Mouse (Mus musculus) liver, embryonic 11.5 days (tissue): ENCODE data around the gene Sipa1l3. TPM values are rescaled to one million over a fixed set of nuclear protein-coding genes. Genes with fewer than 3 reads are reported as not detected.
A peak's percentile ranks its signal among the peaks of the same experiment; 100 is the strongest.

Source experiments
- ATAC-seq: fragments of 200-750 bp; cut with Nextera tagmentation; replicated peaks from 2 replicates; pipeline ENCODE4 v1.8.0; 2017; ENCODE audit warnings: moderate number of reproducible peaks, mild to moderate bottlenecking, moderate TSS enrichment, moderate library complexity; ENCODE audit not compliant: low FRiP score
- DNase-seq: peaks from one replicate; pipeline ENCODE4 v3.0.0-alpha.2; 2017; ENCODE audit warnings: low spot score
- H3K27ac ChIP-seq: fragments of 300-500 bp; sonication (generic); 2 replicates; pipeline ENCODE4 v1.5.1; 2014; ENCODE audit warnings: mild to moderate bottlenecking, low read depth, low read length, control low read depth
- H3K27me3 ChIP-seq: fragments of 300-500 bp; sonication (generic); replicated peaks from 2 replicates; pipeline ENCODE4 v1.6.1; 2014; ENCODE audit warnings: low read length, mixed read lengths; ENCODE audit not compliant: control insufficient read depth, insufficient read depth
- H3K36me3 ChIP-seq: fragments of 300-500 bp; sonication (generic); 2 replicates; pipeline ENCODE4 v1.6.1; 2014; ENCODE audit warnings: mild to moderate bottlenecking, low read length, moderate library complexity, mixed read lengths; ENCODE audit not compliant: control insufficient read depth, insufficient read depth
- H3K4me1 ChIP-seq: fragments of 300-500 bp; sonication (generic); replicated peaks from 2 replicates; pipeline ENCODE4 v1.6.1; 2014; ENCODE audit warnings: low read length, mixed read lengths; ENCODE audit not compliant: control insufficient read depth, insufficient read depth
- H3K4me2 ChIP-seq: fragments of 300-500 bp; sonication (generic); 2 replicates; pipeline ENCODE4 v1.6.1; 2014; ENCODE audit warnings: mild to moderate bottlenecking, control low read depth, moderate library complexity
- H3K4me3 ChIP-seq: fragments of 300-500 bp; sonication (generic); 2 replicates; pipeline ENCODE4 v1.5.1; 2014; ENCODE audit warnings: low read depth, low read length, control low read depth
- H3K9ac ChIP-seq: fragments of 300-500 bp; sonication (generic); 2 replicates; pipeline ENCODE4 v1.6.1; 2014; ENCODE audit warnings: low read depth, low read length, control low read depth
- H3K9me3 ChIP-seq: fragments of 300-500 bp; sonication (generic); 2 replicates; pipeline ENCODE4 v1.6.1; 2016; ENCODE audit warnings: low read length, inconsistent platforms, mixed read lengths; ENCODE audit not compliant: control insufficient read depth
- WGBS: fragments of 180-500 bp; shearing (Covaris S2); extraction: QIAGEN DNeasy Blood & Tissue Kit; methylation state at CpG from one replicate; pipeline ENCODE4 v1.1.7; 2014; 5-methylcytosine and 5-hydroxymethylcytosine counted together
- polyA plus RNA-seq: library from polyadenylated mRNA; unstranded; fragments of >200 nt; fragmentation: Nextera tagmentation; extraction: Ambion mirVana; gene quantifications from 2 replicates; pipeline ENCODE4 v1.2.1, GENCODE M21; 2014

Sipa1l3 gene
- polyA plus RNA-seq, 1 experiment from 2014 or later = 10.1 TPM

GRCm38 (mm10) chr7:29387524-29388068 is 130.8 kb downstream of the Sipa1l3 start:
- Histone ChIP-seq H3K9me3 (no peaks in the 10 kb centered on the region), H3K9ac (no peak overlapping the region), H3K27ac (no peak overlapping the region), H3K4me3 (no peak overlapping the region), H3K4me1 (peaks cover 12% of the 10 kb centered on the region), H3K4me2 (no peak overlapping the region), H3K36me3 (no peaks in the 10 kb centered on the region; the same call in 1 of the 2 replicates), H3K27me3 (no peaks in the 10 kb centered on the region)
- no peak for ATAC-seq
- WGBS = 84% methylated on average over 17 of the region's 17 CpGs
- DNase-seq = no peak

- DNase-seq (no peak), ATAC-seq (no peak)
- no peak overlapping the region for H3K9ac ChIP-seq
- WGBS = 91% methylated on average over 13 of the region's 13 CpGs
- no peak overlapping the region for H3K27ac ChIP-seq
- H3K4me3 ChIP-seq = no peak overlapping the region
- no peaks in the 10 kb centered on the region for H3K27me3 ChIP-seq
- peaks cover 2% of the 10 kb centered on the region for H3K36me3 ChIP-seq
- H3K9me3 ChIP-seq = no peaks in the 10 kb centered on the region
- H3K4me1 ChIP-seq = peaks cover 4% of the 10 kb centered on the region
- no peak overlapping the region for H3K4me2 ChIP-seq
Observed at GRCm38 (mm10) chr7:29386349-29386748, 132.1 kb downstream of the Sipa1l3 start.

- Histone ChIP-seq H3K9me3 (no peaks in the 10 kb centered on the region), H3K4me2 (no peak overlapping the region), H3K36me3 (peaks cover 2% of the 10 kb centered on the region), H3K27ac (no peak overlapping the region), H3K9ac (no peak overlapping the region), H3K4me3 (no peak overlapping the region), H3K4me1 (peaks cover 4% of the 10 kb centered on the region), H3K27me3 (no peaks in the 10 kb centered on the region)
- ATAC-seq (no peak), DNase-seq (no peak)
- WGBS = 93% methylated on average over 10 of the region's 10 CpGs
Observed at GRCm38 (mm10) chr7:29385791-29386190, 132.7 kb downstream of the Sipa1l3 start.

- Histone ChIP-seq H3K27me3 (no peaks in the 10 kb centered on the region), H3K36me3 (peaks cover 2% of the 10 kb centered on the region), H3K9me3 (no peaks in the 10 kb centered on the region), H3K27ac (no peak overlapping the region), H3K4me2 (no peak overlapping the region), H3K9ac (no peak overlapping the region), H3K4me1 (no peaks in the 10 kb centered on the region), H3K4me3 (no peak overlapping the region)
- DNase-seq (peak; percentile 79), ATAC-seq (peak; percentile 63; the same call in 1 of the 2 replicates)
- WGBS = 38% methylated on average over 10 of the region's 10 CpGs
Observed at GRCm38 (mm10) chr7:29383255-29383654, 135.2 kb downstream of the Sipa1l3 start.

GRCm38 (mm10) chr7:29381466-29382040 is 136.9 kb downstream of the Sipa1l3 start:
- Histone ChIP-seq H3K9me3 (no peaks in the 10 kb centered on the region), H3K4me2 (no peak overlapping the region), H3K36me3 (peaks cover 5% of the 10 kb centered on the region), H3K27ac (no peak overlapping the region), H3K9ac (no peak overlapping the region), H3K4me3 (no peak overlapping the region), H3K27me3 (no peaks in the 10 kb centered on the region), H3K4me1 (no peaks in the 10 kb centered on the region)
- DNase-seq (no peak), ATAC-seq (no peak)
- 91% methylated on average over 7 of the region's 7 CpGs for WGBS

- Histone ChIP-seq H3K4me3 (no peak overlapping the region), H3K27me3 (no peaks in the 10 kb centered on the region), H3K9ac (no peak overlapping the region), H3K27ac (no peak overlapping the region), H3K36me3 (peaks cover 3% of the 10 kb centered on the region; the same call in 1 of the 2 replicates), H3K9me3 (no peaks in the 10 kb centered on the region), H3K4me1 (no peaks in the 10 kb centered on the region), H3K4me2 (no peak overlapping the region)
- ATAC-seq (no peak), DNase-seq (no peak)
- WGBS = 78% methylated on average over 6 of the region's 6 CpGs
Observed at GRCm38 (mm10) chr7:29374054-29374453, 144.4 kb downstream of the Sipa1l3 start.

GRCm38 (mm10) chr7:29372123-29372522 is 146.3 kb downstream of the Sipa1l3 start:
- no peak overlapping the region for H3K27ac ChIP-seq
- H3K36me3 ChIP-seq = no peaks in the 10 kb centered on the region
- no peak for DNase-seq
- H3K4me2 ChIP-seq = no peak overlapping the region
- no peaks in the 10 kb centered on the region for H3K9me3 ChIP-seq
- H3K27me3 ChIP-seq = no peaks in the 10 kb centered on the region
- 0 out of 2 replicates have a peak, but pooled peaks have one; percentile 18 for ATAC-seq
- H3K9ac ChIP-seq = no peak overlapping the region
- no peaks in the 10 kb centered on the region for H3K4me1 ChIP-seq
- no peak overlapping the region for H3K4me3 ChIP-seq
- WGBS = 83% methylated on average over 5 of the region's 5 CpGs

GRCm38 (mm10) chr7:29370031-29370430 is 148.4 kb downstream of the Sipa1l3 start:
- 0 out of 2 replicates have a peak, but pooled peaks cover 2% of the 10 kb centered on the region for H3K36me3 ChIP-seq
- no peak overlapping the region for H3K4me3 ChIP-seq
- no peak overlapping the region for H3K27ac ChIP-seq
- no peaks in the 10 kb centered on the region for H3K9me3 ChIP-seq
- 68% methylated on average over 6 of the region's 6 CpGs for WGBS
- no peak overlapping the region for H3K9ac ChIP-seq
- ATAC-seq (0 out of 2 replicates have a peak, but pooled peaks have one; percentile 18), DNase-seq (no peak)
- H3K27me3 ChIP-seq = no peaks in the 10 kb centered on the region
- no peak overlapping the region for H3K4me2 ChIP-seq
- H3K4me1 ChIP-seq = no peaks in the 10 kb centered on the region

GRCm38 (mm10) chr7:29368004-29368320 is 150.5 kb downstream of the Sipa1l3 start:
- H3K4me3 ChIP-seq = no peak overlapping the region
- no peak for ATAC-seq
- no peak overlapping the region for H3K9ac ChIP-seq
- no peak for DNase-seq
- no peaks in the 10 kb centered on the region for H3K27me3 ChIP-seq
- 0 out of 2 replicates have a peak, but pooled peaks cover 2% of the 10 kb centered on the region for H3K36me3 ChIP-seq
- 63% methylated on average over 5 of the region's 5 CpGs for WGBS
- no peaks in the 10 kb centered on the region for H3K4me1 ChIP-seq
- H3K9me3 ChIP-seq = no peaks in the 10 kb centered on the region
- no peak overlapping the region for H3K4me2 ChIP-seq
- no peak overlapping the region for H3K27ac ChIP-seq
